Mouse (Mus musculus) forebrain, embryonic 10.5 days (tissue): ENCODE measurements around the gene Syt1. TPM values are rescaled to one million over a fixed set of nuclear protein-coding genes. Genes with fewer than 3 reads are reported as not detected.

Source experiments
- DNase-seq: peaks from one replicate; pipeline ENCODE4 v3.0.0-alpha.2; 2017; ENCODE audit warnings: low spot score; ENCODE audit errors: extremely low spot score
- H3K27ac ChIP-seq: fragments of 300-500 bp; sonication (generic); 2 replicates; pipeline ENCODE4 v1.5.1; 2016; ENCODE audit warnings: mild to moderate bottlenecking
- H3K27me3 ChIP-seq: fragments of 300-500 bp; sonication (generic); 2 replicates; pipeline ENCODE4 v1.6.1; 2016; ENCODE audit warnings: mild to moderate bottlenecking; ENCODE audit not compliant: poor library complexity, severe bottlenecking
- H3K36me3 ChIP-seq: fragments of 300-500 bp; sonication (generic); replicated peaks from 2 replicates; pipeline ENCODE4 v1.6.1; 2016; ENCODE audit warnings: mild to moderate bottlenecking, moderate library complexity
- H3K4me1 ChIP-seq: fragments of 300-500 bp; sonication (generic); 2 replicates; pipeline ENCODE4 v1.6.1; 2016
- H3K4me3 ChIP-seq: fragments of 300-500 bp; sonication (generic); 2 replicates; pipeline ENCODE4 v1.5.1; 2016; ENCODE audit warnings: mild to moderate bottlenecking, moderate library complexity
- H3K9me3 ChIP-seq: fragments of 300-500 bp; sonication (generic); 2 replicates; pipeline ENCODE4 v1.6.1; 2016; ENCODE audit warnings: mild to moderate bottlenecking, moderate library complexity
- WGBS: fragments of 180-500 bp; shearing (Covaris S2); methylation state at CpG from one replicate; pipeline ENCODE4 v1.1.7; 2016; 5-methylcytosine and 5-hydroxymethylcytosine counted together
- polyA plus RNA-seq: library from polyadenylated mRNA; unstranded; fragments of >200 nt; fragmentation: Nextera tagmentation; extraction: Ambion mirVana; gene quantifications from 2 replicates; pipeline ENCODE4 v1.2.1, GENCODE M21; 2016

Syt1 gene
- polyA plus RNA-seq, 1 experiment from 2014 or later, result 3.8 TPM

- no peak for DNase-seq
- H3K4me3 ChIP-seq, result no peak overlapping the region
- no peaks in the 10 kb centered on the region for H3K9me3 ChIP-seq
- H3K27ac ChIP-seq, result no peak overlapping the region
- H3K36me3 ChIP-seq, result no peaks in the 10 kb centered on the region
- no peaks in the 10 kb centered on the region for H3K4me1 ChIP-seq
- no peaks in the 10 kb centered on the region for H3K27me3 ChIP-seq
- WGBS, result 93% methylated on average over 11 of the region's 11 CpGs
Measured at GRCm38 (mm10) chr10:108454691-108455117, 556.1 kb downstream of the Syt1 start.

- H3K9me3 ChIP-seq, result no peaks in the 10 kb centered on the region
- DNase-seq, result no peak
- 60% methylated on average over 2 of the region's 2 CpGs for WGBS
Measured at GRCm38 (mm10) chr10:108453561-108453960, 557.2 kb downstream of the Syt1 start.

GRCm38 (mm10) chr10:108452421-108452820 lies 558.4 kb downstream of the Syt1 start:
- no peak for DNase-seq

More at GRCm38 (mm10) chr10:108453561-108453960, 557.2 kb downstream of the Syt1 start:
- Histone ChIP-seq H3K27me3 (no peaks in the 10 kb centered on the region), H3K4me1 (no peaks in the 10 kb centered on the region), H3K27ac (no peak overlapping the region), H3K4me3 (no peak overlapping the region), H3K36me3 (no peaks in the 10 kb centered on the region)

GRCm38 (mm10) chr10:108451516-108451915 lies 559.3 kb downstream of the Syt1 start:
- WGBS, result 91% methylated on average over 8 of the region's 8 CpGs
- no peak for DNase-seq
- no peak overlapping the region for H3K27ac ChIP-seq
- H3K9me3 ChIP-seq, result no peaks in the 10 kb centered on the region
- no peaks in the 10 kb centered on the region; the same call in 1 of the 2 replicates for H3K27me3 ChIP-seq
- H3K4me3 ChIP-seq, result no peak overlapping the region
- no peaks in the 10 kb centered on the region for H3K36me3 ChIP-seq
- H3K4me1 ChIP-seq, result peaks cover 5% of the 10 kb centered on the region

More at GRCm38 (mm10) chr10:108452421-108452820, 558.4 kb downstream of the Syt1 start:
- no peak overlapping the region for H3K4me3 ChIP-seq
- no peaks in the 10 kb centered on the region for H3K4me1 ChIP-seq
- no peak overlapping the region for H3K27ac ChIP-seq
- no peaks in the 10 kb centered on the region; the same call in 1 of the 2 replicates for H3K27me3 ChIP-seq
- 90% methylated on average over 9 of the region's 9 CpGs for WGBS
- H3K9me3 ChIP-seq, result no peaks in the 10 kb centered on the region
- no peaks in the 10 kb centered on the region for H3K36me3 ChIP-seq

- Histone ChIP-seq H3K36me3 (no peaks in the 10 kb centered on the region), H3K4me3 (no peak overlapping the region), H3K27me3 (no peaks in the 10 kb centered on the region; the same call in 1 of the 2 replicates), H3K9me3 (no peaks in the 10 kb centered on the region), H3K4me1 (peaks cover 14% of the 10 kb centered on the region), H3K27ac (no peak overlapping the region)
- WGBS, result 91% methylated on average over 4 of the region's 4 CpGs
- DNase-seq, result no peak
Measured at GRCm38 (mm10) chr10:108450401-108450800, 560.4 kb downstream of the Syt1 start.

- Histone ChIP-seq H3K27ac (no peak overlapping the region), H3K9me3 (no peaks in the 10 kb centered on the region), H3K4me3 (no peak overlapping the region), H3K27me3 (no peaks in the 10 kb centered on the region; the same call in 1 of the 2 replicates), H3K4me1 (peaks cover 24% of the 10 kb centered on the region), H3K36me3 (no peaks in the 10 kb centered on the region)
- no peak for DNase-seq
- 93% methylated on average over 11 of the region's 11 CpGs for WGBS
Measured at GRCm38 (mm10) chr10:108448421-108448820, 562.4 kb downstream of the Syt1 start.
